Mouse (Mus musculus) forebrain, postnatal 0 days (tissue): ENCODE data around the gene Rusc1. TPM values are rescaled to one million over a fixed set of nuclear protein-coding genes. Genes with fewer than 3 reads are reported as not detected.
"Not testable (repeated sequence)": the region's sequence is repeated elsewhere in the genome, so short reads cannot be mapped to it uniquely, and the experiment has no call there.

ENCODE experiments used
- ATAC-seq: fragments of 200-750 bp; cut with Nextera tagmentation; 2 replicates; pipeline ENCODE4 v1.8.0; 2017; ENCODE audit warnings: mild to moderate bottlenecking, moderate library complexity
- DNase-seq: peaks from one replicate; pipeline ENCODE4 v3.0.0-alpha.2; 2015
- H3K27ac ChIP-seq: fragments of 300-500 bp; sonication (generic); 2 replicates; pipeline ENCODE4 v1.5.1; 2014; ENCODE audit warnings: low read depth, mild to moderate bottlenecking, antibody characterized with exemption, low read length, moderate library complexity, mixed read lengths
- H3K27me3 ChIP-seq: fragments of 300-500 bp; sonication (generic); 2 replicates; pipeline ENCODE4 v1.6.1; 2014; ENCODE audit warnings: mild to moderate bottlenecking, low read length, mixed read lengths; ENCODE audit not compliant: insufficient read depth
- H3K36me3 ChIP-seq: fragments of 300-500 bp; sonication (generic); 2 replicates; pipeline ENCODE4 v1.6.1; 2014; ENCODE audit warnings: mild to moderate bottlenecking, moderate library complexity; ENCODE audit not compliant: insufficient read depth
- H3K4me1 ChIP-seq: fragments of 300-500 bp; sonication (generic); 2 replicates; pipeline ENCODE4 v1.6.1; 2014; ENCODE audit warnings: antibody characterized with exemption; ENCODE audit not compliant: insufficient read depth
- H3K4me2 ChIP-seq: fragments of 300-500 bp; sonication (generic); 2 replicates; pipeline ENCODE4 v1.6.1; 2014; ENCODE audit warnings: low read depth, mild to moderate bottlenecking, moderate library complexity
- H3K4me3 ChIP-seq: fragments of 300-500 bp; sonication (generic); 2 replicates; pipeline ENCODE4 v1.5.1; 2014; ENCODE audit warnings: low read depth, low read length, mixed read lengths
- H3K9ac ChIP-seq: fragments of 300-500 bp; sonication (generic); 2 replicates; pipeline ENCODE4 v1.6.1; 2014; ENCODE audit warnings: mild to moderate bottlenecking
- H3K9me3 ChIP-seq: fragments of 300-500 bp; sonication (generic); 2 replicates; pipeline ENCODE4 v1.6.1; 2016; ENCODE audit warnings: low read length
- CTCF ChIP-seq: sonication (generic); IDR thresholded peaks from 2 replicates; pipeline ENCODE4 v1.5.1; 2016; ENCODE audit warnings: antibody characterized with exemption, control low read depth, low read depth
- WGBS: fragments of 180-500 bp; shearing (Covaris S2); extraction: QIAGEN DNeasy Blood & Tissue Kit; methylation state at CpG from one replicate; pipeline ENCODE4 v1.1.7; 2014; 5-methylcytosine and 5-hydroxymethylcytosine counted together
- polyA plus RNA-seq: library from polyadenylated mRNA; unstranded; fragments of >200 nt; fragmentation: Nextera tagmentation; extraction: Ambion mirVana; gene quantifications from 2 replicates; pipeline ENCODE4 v1.2.1, GENCODE M21; 2015
- total RNA-seq: library from RNA; depleted of rRNA; stranded (reverse); fragments of >200 nt; gene quantifications from 2 replicates; pipeline ENCODE4 v1.2.3, GENCODE M21; 2014

Gene Rusc1
- total and polyA plus RNA-seq, 2 experiments from 2014 or later, result 101 to 158 TPM

DNA sequence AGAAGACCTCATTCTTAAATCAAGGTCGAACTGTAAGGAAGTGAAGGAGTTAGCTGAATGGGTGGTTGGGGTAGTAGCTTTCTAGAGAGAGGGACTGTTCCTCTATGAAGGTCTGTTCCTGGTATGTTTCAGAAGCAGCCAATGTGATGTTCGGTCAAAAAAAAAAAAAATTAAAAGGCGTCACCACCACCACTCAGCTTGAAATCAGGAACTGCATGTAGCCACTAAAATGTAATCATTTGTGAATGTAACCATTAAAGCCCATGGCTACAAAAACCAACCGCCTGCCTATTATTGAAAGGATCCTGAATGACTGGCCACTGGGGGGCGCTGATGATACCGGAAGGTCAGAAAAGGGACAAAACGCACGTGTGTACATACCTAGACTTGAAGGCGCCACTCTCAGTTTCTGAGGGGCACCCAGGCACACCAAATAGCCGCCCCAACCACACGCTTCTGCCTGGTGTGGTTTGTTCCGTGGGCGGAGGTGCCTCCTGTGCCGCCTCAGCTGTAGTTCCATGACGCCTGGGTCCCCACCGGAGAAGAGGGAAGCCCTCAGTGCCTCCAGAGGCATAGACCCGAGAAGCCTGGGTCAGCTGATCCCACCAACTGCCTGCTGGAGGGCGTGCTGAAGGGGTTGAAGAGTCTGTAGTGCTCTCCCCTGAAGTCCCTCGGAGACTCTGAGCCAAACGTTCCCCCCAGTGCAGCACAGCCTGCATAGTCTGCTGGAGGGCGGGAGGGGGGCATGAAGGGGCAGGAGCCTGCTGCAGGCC, 5.6 kb downstream of the Rusc1 start:
- Histone ChIP-seq H3K36me3 (peaks cover 48% of the 10 kb centered on the region), H3K9me3 (no peaks in the 10 kb centered on the region), H3K4me3 (no peak overlapping the region), H3K4me2 (no peak overlapping the region), H3K27me3 (no peaks in the 10 kb centered on the region), H3K27ac (no peak overlapping the region), H3K4me1 (0 out of 2 replicates have a peak, but pooled peaks cover 10% of the 10 kb centered on the region), H3K9ac (no peak overlapping the region)
- DNase-seq, result peak; percentile 79
- 37% methylated on average over 21 of the region's 21 CpGs for whole genome bisulfite sequencing
- TF ChIP-seq CTCF, result peak; percentile 80
- ATAC-seq, result no peak

DNA sequence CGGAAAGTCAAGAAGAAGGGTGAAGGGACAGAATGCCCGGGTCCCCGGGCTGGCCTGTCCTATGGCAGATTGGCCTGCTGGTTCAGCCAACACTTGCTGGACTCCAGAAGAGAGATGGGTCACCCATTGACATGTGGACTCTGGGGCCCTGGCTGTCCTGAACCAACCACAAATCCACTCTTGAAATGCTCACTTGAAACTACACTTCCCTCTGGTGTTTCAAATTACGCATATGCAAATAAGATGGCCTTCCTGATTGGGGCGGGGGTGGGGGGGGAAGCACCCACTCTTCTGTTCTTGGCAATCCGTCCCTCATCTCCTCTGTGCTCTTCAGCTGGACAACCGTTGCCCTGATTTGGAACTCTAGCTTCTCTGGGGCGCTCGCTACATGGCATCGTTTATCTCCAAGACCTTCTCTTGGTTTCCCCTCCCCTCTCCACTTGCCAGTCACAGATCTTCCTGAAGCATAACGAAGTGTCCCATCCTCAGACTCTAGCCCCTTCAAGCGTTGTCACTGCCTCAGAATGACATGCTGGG, 8.4 kb downstream of the Rusc1 start:
- Histone ChIP-seq H3K36me3 (peaks cover 52% of the 10 kb centered on the region), H3K9me3 (no peaks in the 10 kb centered on the region), H3K4me1 (0 out of 2 replicates have a peak, but pooled peaks cover 3% of the 10 kb centered on the region), H3K4me2 (no peak overlapping the region), H3K27me3 (no peaks in the 10 kb centered on the region), H3K27ac (no peak overlapping the region), H3K4me3 (no peak overlapping the region), H3K9ac (no peak overlapping the region)
- 84% methylated on average over 12 of the region's 12 CpGs for WGBS
- no peak for TF ChIP-seq CTCF
- no peak for ATAC-seq
- no peak for DNase-seq

DNA sequence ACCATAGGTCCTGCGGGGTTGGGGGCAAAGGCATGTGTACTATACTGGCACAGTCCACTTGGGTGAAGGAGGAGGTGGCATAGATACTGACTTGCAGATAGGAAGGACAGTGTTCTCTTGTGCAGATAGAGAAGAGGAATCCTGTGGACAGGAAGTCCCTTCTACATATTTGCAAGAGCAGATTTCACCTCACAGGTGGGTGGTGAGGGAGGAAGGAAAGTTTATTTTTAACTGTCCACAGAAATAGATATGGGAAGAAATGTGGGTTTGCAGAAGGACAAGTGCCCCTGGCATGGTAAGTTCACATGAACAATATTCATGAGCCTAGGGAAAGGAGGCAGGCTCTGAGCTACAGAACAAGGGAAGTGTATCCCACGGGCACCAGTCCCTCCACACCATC, 9.0 kb downstream of the Rusc1 start:
- Histone ChIP-seq H3K4me3 (no peak overlapping the region), H3K27me3 (no peaks in the 10 kb centered on the region), H3K36me3 (peaks cover 58% of the 10 kb centered on the region), H3K4me1 (no peaks in the 10 kb centered on the region), H3K4me2 (no peak overlapping the region), H3K27ac (no peak overlapping the region), H3K9me3 (no peaks in the 10 kb centered on the region), H3K9ac (no peak overlapping the region)
- DNase-seq (no peak), ATAC-seq (no peak)
- TF ChIP-seq CTCF, result no peak
- 79% methylated on average over 2 of the region's 2 CpGs for WGBS

DNA sequence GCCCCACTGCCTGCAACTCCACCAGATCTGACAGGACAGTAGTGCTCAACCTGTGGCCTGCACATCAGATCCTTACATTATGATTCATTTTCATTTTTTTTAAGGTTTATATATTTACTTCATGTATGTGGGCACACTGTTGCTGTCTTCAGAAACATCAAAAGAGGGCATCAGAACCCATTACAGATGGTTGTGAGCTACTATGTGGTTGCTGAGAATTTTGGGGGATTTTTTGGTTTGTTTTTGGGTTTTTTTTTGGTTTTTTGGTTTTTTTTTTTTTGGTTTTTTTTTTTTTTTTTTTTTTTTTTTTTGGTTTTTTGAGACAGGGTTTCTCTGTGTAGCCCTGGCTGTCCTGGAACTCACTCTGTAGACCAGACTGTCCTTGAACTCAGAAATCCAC, 10.8 kb downstream of the Rusc1 start:
- peaks cover 45% of the 10 kb centered on the region for H3K36me3 ChIP-seq
- H3K4me1 ChIP-seq, H3K4me2 ChIP-seq: not testable (repeated sequence)

DNA sequence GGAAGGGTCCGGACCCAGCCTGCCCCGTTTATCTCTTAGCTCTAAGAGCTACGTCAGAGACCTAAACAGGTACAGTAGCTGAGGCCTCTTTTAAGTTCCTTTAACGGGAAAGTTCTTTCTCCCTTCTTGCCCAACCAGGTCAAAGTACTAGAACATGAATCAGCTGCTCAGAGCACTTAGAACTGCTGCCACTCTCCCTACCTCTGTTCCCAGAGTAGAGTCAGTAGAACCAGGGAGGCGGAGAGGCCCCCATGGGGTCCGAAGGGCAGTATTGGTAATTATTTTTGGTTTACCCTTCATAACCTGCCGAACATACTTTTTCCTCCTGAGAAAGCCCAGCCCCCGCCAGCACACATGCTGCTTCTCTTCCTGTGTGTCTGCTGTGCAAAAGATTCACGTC, 15.7 kb downstream of the Rusc1 start:
- H3K27ac ChIP-seq, result no peak overlapping the region
- ATAC-seq, result no peak
- H3K4me1 ChIP-seq, result no peaks in the 10 kb centered on the region
- H3K4me2 ChIP-seq, result no peak overlapping the region
- 91% methylated on average over 9 of the region's 9 CpGs for WGBS
- H3K4me3 ChIP-seq, result no peak overlapping the region
- peaks cover 60% of the 10 kb centered on the region for H3K36me3 ChIP-seq
- H3K9me3 ChIP-seq, result no peaks in the 10 kb centered on the region
- H3K9ac ChIP-seq, result no peak overlapping the region
- H3K27me3 ChIP-seq, result no peaks in the 10 kb centered on the region
- TF ChIP-seq CTCF, result no peak
- DNase-seq, result no peak

More for the DNA sequence above, 10.8 kb downstream of the Rusc1 start:
- H3K9ac ChIP-seq, ATAC-seq, H3K4me3 ChIP-seq, DNase-seq, H3K27ac ChIP-seq, H3K27me3 ChIP-seq, H3K9me3 ChIP-seq: not testable (repeated sequence)

DNA sequence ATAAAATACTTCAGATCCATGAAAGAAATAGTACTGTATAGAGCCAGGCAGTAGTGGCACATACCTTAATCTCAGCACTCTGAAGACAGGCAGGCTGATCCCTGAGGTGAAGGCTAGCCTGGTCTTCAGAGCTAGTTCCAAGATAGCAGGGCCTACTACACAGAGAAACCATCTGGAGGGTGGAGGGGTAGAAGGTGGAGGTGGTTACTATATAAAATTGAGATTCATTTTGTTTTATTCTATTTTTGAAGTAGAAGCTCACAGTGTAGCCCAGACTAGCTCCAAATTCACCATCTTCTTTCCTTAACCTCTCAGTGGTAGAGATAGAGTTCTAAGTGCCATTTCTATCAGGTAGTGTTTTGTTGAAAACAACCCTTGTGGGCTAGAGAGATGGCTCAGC, 25.8 kb downstream of the Rusc1 start:
- no peak for ATAC-seq

DNA sequence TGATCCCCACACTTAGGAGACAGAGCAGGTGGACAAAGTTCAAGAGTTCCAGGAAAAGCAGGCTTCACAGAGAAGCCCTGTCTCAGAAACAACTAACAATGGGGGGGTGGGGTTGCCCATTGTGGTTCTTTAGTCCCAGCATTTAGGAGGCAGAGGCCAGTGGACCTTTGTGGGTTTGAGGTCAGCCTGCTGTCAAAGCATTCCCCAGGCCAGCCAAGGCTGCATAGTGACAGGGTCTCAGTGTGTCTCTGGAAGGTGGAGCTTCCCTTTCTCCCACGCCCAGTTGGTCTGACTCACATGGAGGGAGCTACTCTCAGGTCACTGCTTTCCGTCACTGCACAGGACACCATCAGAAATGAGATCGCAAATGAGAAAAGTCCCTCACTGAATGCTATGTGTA, 31.4 kb downstream of the Rusc1 start:
- Histone ChIP-seq H3K9ac (no peak overlapping the region), H3K27ac (no peak overlapping the region), H3K4me2 (no peak overlapping the region), H3K27me3 (no peaks in the 10 kb centered on the region), H3K4me3 (no peak overlapping the region), H3K36me3 (peaks cover 73% of the 10 kb centered on the region), H3K4me1 (no peaks in the 10 kb centered on the region), H3K9me3 (no peaks in the 10 kb centered on the region)
- ATAC-seq (no peak), DNase-seq (no peak)
- WGBS, result 70% methylated on average over 3 of the region's 3 CpGs
- no peak for TF ChIP-seq CTCF

More for the DNA sequence above, 25.8 kb downstream of the Rusc1 start:
- no peak overlapping the region for H3K9ac ChIP-seq
- DNase-seq, result no peak
- H3K4me1 ChIP-seq, result no peaks in the 10 kb centered on the region
- H3K9me3 ChIP-seq, result no peaks in the 10 kb centered on the region
- H3K27me3 ChIP-seq, result no peaks in the 10 kb centered on the region
- no peak overlapping the region for H3K4me2 ChIP-seq
- peaks cover 82% of the 10 kb centered on the region for H3K36me3 ChIP-seq
- TF ChIP-seq CTCF, result no peak
- H3K27ac ChIP-seq, result no peak overlapping the region
- H3K4me3 ChIP-seq, result no peak overlapping the region
